In genomic region chr10:61714771-61715461, GRCm38 (mm10) we compare ENCODE assay signal across 8 mouse cellular contexts. TPM values are rescaled to one million over a fixed set of nuclear protein-coding genes. Genes with fewer than 3 reads are reported as not detected.
DNase-seq lines count a peak whose midpoint lies in the region; ATAC-seq and TF ChIP-seq lines count a peak whose summit lies in the region.

Gene Aifm2, plus strand, starts transcription at chr10:61715263.

- no peaks in the 10 kb centered on the region for H3K9me3 ChIP-seq in lung, postnatal 0 days (ENCODE audit: low read length)

- no peaks in the 10 kb centered on the region for H3K36me3 ChIP-seq in kidney, adult 2 months (ENCODE audit: control insufficient read depth, insufficient read depth, low read length)
- no peaks in the 10 kb centered on the region for H3K36me3 ChIP-seq in lung, postnatal 0 days (ENCODE audit: insufficient read depth, low read length)

- H3K27me3 ChIP-seq in kidney, adult 2 months (replicated peaks; ENCODE audit: control insufficient read depth, insufficient read depth, low read length) = no peaks in the 10 kb centered on the region
- H3K27me3 ChIP-seq in lung, postnatal 0 days (replicated peaks; ENCODE audit: insufficient read depth, low read length) = no peaks in the 10 kb centered on the region

- TF ChIP-seq CTCF in kidney, adult 2 months (conservative IDR thresholded peaks at IDR 0.05; ENCODE audit: insufficient read depth, insufficient read length, low read depth, low read length) = no peak
- TF ChIP-seq CTCF in lung, postnatal 0 days (IDR thresholded peaks at IDR 0.05) = no peak

- ATAC-seq in lung, postnatal 0 days = peak; percentile 97

- 11% methylated on average over 34 of the region's 36 CpGs for WGBS in kidney, adult 2 months
- 16% methylated on average over 26 of the region's 36 CpGs for WGBS in lung, postnatal 0 days

- no peak for TF ChIP-seq EP300 in lung, postnatal 0 days (IDR thresholded peaks at IDR 0.05)

- peak within 1 kb of the TSS; percentile 33; the same call in 1 of the 2 replicates for H3K27ac ChIP-seq in kidney, adult 2 months (ENCODE audit: insufficient read depth, low read depth, low read length)
- H3K27ac ChIP-seq in lung, postnatal 0 days (ENCODE audit: low read length) = peak within 1 kb of the TSS; percentile 26; the same call in 1 of the 2 replicates

- peak within 1 kb of the TSS; percentile 94 for H3K4me3 ChIP-seq in kidney, adult 2 months (ENCODE audit: insufficient read depth, low read depth, low read length)
- peak within 1 kb of the TSS; percentile 52 for H3K4me3 ChIP-seq in lung, postnatal 0 days (ENCODE audit: low read depth, low read length)

- H3K9ac ChIP-seq in lung, postnatal 0 days (replicated peaks; ENCODE audit: low read depth) = 0 out of 2 replicates have a peak within 1 kb of the TSS, but pooled peaks have one; percentile 29

- peaks cover 11% of the 10 kb centered on the region; the same call in 1 of the 2 replicates for H3K4me1 ChIP-seq in kidney, adult 2 months (ENCODE audit: control insufficient read depth, insufficient read depth, low read length)
- H3K4me1 ChIP-seq in lung, postnatal 0 days (ENCODE audit: insufficient read depth, low read depth, low read length) = peaks cover 2% of the 10 kb centered on the region; the same call in 1 of the 2 replicates

- H3K4me2 ChIP-seq in lung, postnatal 0 days (replicated peaks; ENCODE audit: low read depth, low read length) = peak within 1 kb of the TSS; percentile 83

- peak; percentile 58 to 62 for DNase-seq in urinary bladder, adult 18-20 months (ENCODE audit: low spot score in 2 of 2)
- no peak for DNase-seq in urinary bladder, postnatal 10 days (ENCODE audit: low spot score)
- peak; percentile 83 for DNase-seq in embryo, embryonic 11 days
- peak; percentile 73 to 88 for DNase-seq in heart, adult 18-20 months
- peak; percentile 87 for DNase-seq in kidney, adult 2 months
- DNase-seq in lung, postnatal 0 days (ENCODE audit: low spot score) = peak; percentile 95
- DNase-seq in ovary, postnatal 14 days (ENCODE audit: low spot score) = peak; percentile 52
- no peak for DNase-seq in layer of hippocampus, postnatal 25 days (ENCODE audit: extremely low spot score in 1 of 2, low spot score in 1 of 2)

- TF ChIP-seq POLR2A in kidney, adult 2 months (IDR thresholded peaks at IDR 0.05; ENCODE audit: low read depth, low read length) = peak; percentile 19

RNA-seq across cellular contexts. Expression of gene Aifm2, which starts in this region (rescaled TPM):
- total RNA-seq in heart, adult 18-20 months (2021) = 10 to 100 TPM; 25.6 to 32.3 TPM
- 27.7 and 29.0 TPM in 2 replicates for polyA plus RNA-seq in kidney, adult 2 months (2012; rRNA removed)
- polyA plus RNA-seq in lung, postnatal 0 days (2015; fragmentation: Nextera tagmentation; extraction: Ambion mirVana) = 15.3 and 15.8 TPM in 2 replicates
- total RNA-seq in layer of hippocampus, postnatal 25 days (2021) = 1 to 10 TPM; 5.8 to 6.4 TPM

Comparison
In these comparisons a context has a peak if more than half of its experiments do, and no peak if none do; other contexts are left out.
1. DNase-seq: peak in urinary bladder, adult 18-20 months (2 of 2), embryo, embryonic 11 days (single experiment), heart, adult 18-20 months (2 of 2), kidney, adult 2 months (single experiment), lung, postnatal 0 days (single experiment) and ovary, postnatal 14 days (single experiment); none in urinary bladder, postnatal 10 days (single experiment) and layer of hippocampus, postnatal 25 days (0 of 2).